Mouse (Mus musculus) lung, adult 2 months (tissue): ENCODE results near the gene Lep. TPM values are rescaled to one million over a fixed set of nuclear protein-coding genes. Genes with fewer than 3 reads are reported as not detected.

Experiments
- DNase-seq: peaks from one replicate; pipeline ENCODE4 v3.0.0; 2022
- H3K4me1 ChIP-seq: fragments of 200-500 bp; 2 replicates; pipeline ENCODE4 v1.6.1; 2011; ENCODE audit warnings: low read length; ENCODE audit not compliant: control insufficient read depth, insufficient read depth
- H3K4me3 ChIP-seq: fragments of 200-500 bp; replicated peaks from 2 replicates; pipeline ENCODE3; 2011; ENCODE audit warnings: low read depth, mild to moderate bottlenecking, control low read depth, low read length; ENCODE audit errors: extremely low read depth
- CTCF ChIP-seq: fragments of 200-500 bp; IDR thresholded peaks from 2 replicates; pipeline ENCODE4 v1.5.1; 2011; ENCODE audit warnings: mild to moderate bottlenecking, low read length, control low read depth; ENCODE audit not compliant: insufficient read depth
- POLR2A ChIP-seq: fragments of 200-500 bp; IDR thresholded peaks from 2 replicates; pipeline ENCODE4 v1.6.1; 2011; ENCODE audit warnings: low read depth, mild to moderate bottlenecking, control low read depth, low read length, borderline replicate concordance; ENCODE audit errors: extremely low read depth
- WGBS: fragments of 180-500 bp; shearing (Covaris S2); methylation state at CpG from one replicate; pipeline ENCODE4 v1.1.7; 2018; 5-methylcytosine and 5-hydroxymethylcytosine counted together
- polyA plus RNA-seq: library from polyadenylated mRNA; depleted of rRNA; stranded (reverse); fragments of >200 nt; gene quantifications from 2 replicates; pipeline ENCODE4 v1.2.3, GENCODE M21; 2012

Lep gene
- polyA plus RNA-seq, 1 experiment, result 1.6 TPM

- no peak for DNase-seq
- WGBS, result 74% methylated on average over 10 of the region's 10 CpGs
- no peaks in the 10 kb centered on the region for H3K4me1 ChIP-seq
- no peak overlapping the region for H3K4me3 ChIP-seq
- TF ChIP-seq POLR2A, result no peak
- TF ChIP-seq CTCF, result no peak
Observed at GRCm38 (mm10) chr6:29081826-29082363, 21.9 kb downstream of the Lep start.

GRCm38 (mm10) chr6:29082776-29083354 lies 22.8 kb downstream of the Lep start:
- no peaks in the 10 kb centered on the region for H3K4me1 ChIP-seq
- DNase-seq, result no peak
- 44% methylated on average over 9 of the region's 9 CpGs for WGBS
- no peak overlapping the region for H3K4me3 ChIP-seq
- TF ChIP-seq CTCF, result no peak

GRCm38 (mm10) chr6:29084401-29084800 lies 24.4 kb downstream of the Lep start:
- Histone ChIP-seq H3K4me1 (no peaks in the 10 kb centered on the region), H3K4me3 (no peak overlapping the region)
- WGBS, result 63% methylated on average over 7 of the region's 7 CpGs
- TF ChIP-seq POLR2A (no peak), CTCF (no peak)
- no peak for DNase-seq

- 55% methylated on average over 7 of the region's 7 CpGs for WGBS
- no peak for DNase-seq
- no peak overlapping the region for H3K4me3 ChIP-seq
- no peaks in the 10 kb centered on the region for H3K4me1 ChIP-seq
- TF ChIP-seq CTCF, result no peak
- no peak for TF ChIP-seq POLR2A
Observed at GRCm38 (mm10) chr6:29087921-29088709, 28.1 kb downstream of the Lep start.

GRCm38 (mm10) chr6:29092234-29092633 lies 32.2 kb downstream of the Lep start:
- Histone ChIP-seq H3K4me1 (no peaks in the 10 kb centered on the region), H3K4me3 (no peak overlapping the region)
- no peak for DNase-seq
- WGBS, result 83% methylated on average over 7 of the region's 7 CpGs
- no peak for TF ChIP-seq POLR2A
- no peak for TF ChIP-seq CTCF

- Histone ChIP-seq H3K4me3 (no peak overlapping the region), H3K4me1 (no peaks in the 10 kb centered on the region)
- DNase-seq, result no peak
- TF ChIP-seq POLR2A, result no peak
- no peak for TF ChIP-seq CTCF
- 64% methylated on average over 11 of the region's 11 CpGs for WGBS
Observed at GRCm38 (mm10) chr6:29092904-29093303, 32.9 kb downstream of the Lep start.

GRCm38 (mm10) chr6:29099536-29100170 lies 39.6 kb downstream of the Lep start:
- no peak overlapping the region for H3K4me3 ChIP-seq
- no peaks in the 10 kb centered on the region for H3K4me1 ChIP-seq
- no peak for DNase-seq
- TF ChIP-seq POLR2A (no peak), CTCF (no peak)
- 53% methylated on average over 14 of the region's 14 CpGs for WGBS

- 44% methylated on average over 3 of the region's 3 CpGs for WGBS
- no peak for TF ChIP-seq CTCF
- no peak for TF ChIP-seq POLR2A
Observed at GRCm38 (mm10) chr6:29100423-29100822, 40.4 kb downstream of the Lep start.

GRCm38 (mm10) chr6:29101248-29101864 lies 41.3 kb downstream of the Lep start:
- TF ChIP-seq POLR2A (no peak), CTCF (no peak)
- Histone ChIP-seq H3K4me1 (no peaks in the 10 kb centered on the region), H3K4me3 (no peak overlapping the region)
- 69% methylated on average over 9 of the region's 9 CpGs for WGBS
- DNase-seq, result no peak

More at GRCm38 (mm10) chr6:29100423-29100822, 40.4 kb downstream of the Lep start:
- Histone ChIP-seq H3K4me1 (no peaks in the 10 kb centered on the region), H3K4me3 (no peak overlapping the region)
- DNase-seq, result no peak

- H3K4me3 ChIP-seq, result no peak overlapping the region
- DNase-seq, result no peak
- 56% methylated on average over 1 of the region's 1 CpGs for WGBS
- TF ChIP-seq POLR2A (no peak), CTCF (no peak)
- H3K4me1 ChIP-seq, result no peaks in the 10 kb centered on the region
Observed at GRCm38 (mm10) chr6:29108376-29108775, 48.4 kb downstream of the Lep start.
